Mouse (Mus musculus) ES-Bruce4 (cell line): ENCODE data around the gene Fam180a. TPM values are rescaled to one million over a fixed set of nuclear protein-coding genes. Genes with fewer than 3 reads are reported as not detected.
A peak's percentile ranks its signal among the peaks of the same experiment; 100 is the strongest.

Experiments used
- H3K27ac ChIP-seq: 2 replicates; pipeline ENCODE4 v1.5.1; 2012; ENCODE audit warnings: low read length, inconsistent platforms; ENCODE audit not compliant: insufficient read depth
- H3K27me3 ChIP-seq: 2 replicates; pipeline ENCODE4 v1.6.1; 2012; ENCODE audit warnings: mild to moderate bottlenecking, low read length, inconsistent platforms; ENCODE audit not compliant: control insufficient read depth, poor library complexity, insufficient read depth, severe bottlenecking
- H3K36me3 ChIP-seq: 2 replicates; pipeline ENCODE4 v1.6.1; 2012; ENCODE audit warnings: inconsistent platforms, mild to moderate bottlenecking, low read length, moderate library complexity; ENCODE audit not compliant: control insufficient read depth, poor library complexity, insufficient read depth, severe bottlenecking
- H3K4me1 ChIP-seq: one replicate; pipeline ENCODE4 v1.8.1; 2011; ENCODE audit warnings: low read length; ENCODE audit not compliant: control insufficient read depth, insufficient read depth
- H3K4me3 ChIP-seq: 2 replicates; pipeline ENCODE4 v1.5.1; 2011; ENCODE audit warnings: low read depth, mild to moderate bottlenecking, low read length
- H3K9ac ChIP-seq: 2 replicates; pipeline ENCODE4 v1.6.1; 2012; ENCODE audit warnings: low read depth, mild to moderate bottlenecking, inconsistent platforms; ENCODE audit not compliant: poor library complexity, severe bottlenecking
- H3K9me3 ChIP-seq: replicated peaks from 2 replicates; pipeline ENCODE4 v1.6.1; 2012; ENCODE audit warnings: mild to moderate bottlenecking, low read length, inconsistent platforms; ENCODE audit not compliant: control insufficient read depth, poor library complexity, insufficient read depth, severe bottlenecking
- CTCF ChIP-seq: IDR thresholded peaks from one replicate; pipeline ENCODE4 v1.8.1; 2011; ENCODE audit warnings: low read depth, low read length
- EP300 ChIP-seq: IDR thresholded peaks from 2 replicates; pipeline ENCODE4 v1.6.1; 2011; ENCODE audit warnings: low read depth, low read length; ENCODE audit not compliant: insufficient read depth
- POLR2A ChIP-seq: IDR thresholded peaks from one replicate; pipeline ENCODE4 v1.8.1; 2011; ENCODE audit warnings: low read length; ENCODE audit not compliant: insufficient read depth
- polyA plus RNA-seq: library from polyadenylated mRNA; stranded (reverse); fragments of >200 nt; gene quantifications from 2 replicates; pipeline ENCODE4 v1.2.4, GENCODE M21; 2011; ENCODE audit warnings: low read depth; ENCODE audit not compliant: missing spikeins, insufficient read depth, insufficient read length

The Fam180a gene
- polyA plus RNA-seq, 1 experiment, result not detected

DNA sequence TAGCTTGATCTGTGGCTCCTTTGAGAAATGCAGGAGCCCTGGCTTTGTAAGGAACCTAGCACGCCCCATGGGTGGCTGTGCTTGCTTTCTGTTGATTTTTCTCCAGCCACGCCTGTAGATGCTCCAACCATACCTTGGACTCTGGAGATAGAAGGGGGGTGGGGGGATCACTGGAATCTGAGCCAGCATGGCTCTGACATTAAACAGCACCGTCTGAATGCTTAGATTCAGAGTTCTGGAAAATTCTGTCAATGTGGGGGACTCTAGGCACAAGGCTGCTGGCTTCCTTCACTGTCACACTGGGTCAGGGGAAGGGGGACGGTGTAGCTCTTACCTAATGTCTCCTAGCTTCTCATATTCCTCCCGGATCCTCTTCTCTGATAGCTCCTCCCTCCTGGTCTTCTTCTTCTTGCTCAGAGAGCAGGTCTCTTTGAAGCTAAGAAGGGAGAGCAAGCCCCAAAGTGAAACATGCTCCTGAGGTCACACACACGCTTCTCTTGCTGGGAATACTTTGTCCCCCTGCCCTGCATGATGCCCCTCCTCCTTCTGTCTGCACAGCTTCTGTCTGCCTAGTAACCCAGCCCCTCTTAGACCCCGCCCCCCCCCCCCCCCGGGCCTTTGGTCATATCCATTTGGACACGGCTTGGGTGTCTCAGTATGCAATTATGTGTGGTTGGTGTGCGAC lies 47.9 kb downstream of the Fam180a start:
- Histone ChIP-seq H3K4me1 (no peaks in the 10 kb centered on the region), H3K9me3 (no peaks in the 10 kb centered on the region), H3K4me3 (no peak overlapping the region), H3K9ac (no peak overlapping the region), H3K27me3 (no peaks in the 10 kb centered on the region), H3K36me3 (no peaks in the 10 kb centered on the region), H3K27ac (no peak overlapping the region)
- TF ChIP-seq EP300 (no peak), POLR2A (no peak), CTCF (no peak)

DNA sequence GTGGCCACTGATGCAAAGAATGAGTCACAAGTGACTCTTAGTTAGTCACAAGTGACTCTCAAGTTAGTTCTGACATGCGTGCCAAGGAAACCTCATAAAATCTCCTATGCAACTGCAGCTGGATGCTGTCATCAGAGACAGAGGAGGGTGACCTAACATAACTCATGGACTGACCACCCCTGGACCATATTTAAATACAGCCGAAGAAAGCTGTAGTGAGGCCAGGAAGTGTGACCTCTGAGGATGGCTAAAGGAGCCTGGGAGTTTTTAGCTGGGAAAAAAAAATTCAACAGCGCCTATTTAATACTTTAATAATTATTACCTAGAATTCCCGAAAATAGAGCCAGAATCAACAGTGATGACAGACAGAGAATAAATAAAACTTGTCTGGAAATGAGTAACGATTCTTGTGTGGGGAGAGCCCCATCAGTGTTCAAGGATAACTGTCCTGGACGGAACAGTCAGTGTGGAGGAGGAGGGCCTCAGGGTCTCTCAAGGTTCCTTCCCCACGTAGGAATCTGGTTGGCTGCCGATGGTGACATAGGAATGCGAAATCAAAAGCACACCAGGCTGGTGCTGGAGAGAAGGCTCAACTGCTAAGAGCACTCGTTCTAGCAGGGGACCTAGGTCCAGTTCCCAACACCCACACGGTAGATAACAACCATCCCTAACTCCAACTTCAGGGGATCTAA lies 52.4 kb downstream of the Fam180a start:
- Histone ChIP-seq H3K27me3 (no peaks in the 10 kb centered on the region), H3K9me3 (no peaks in the 10 kb centered on the region), H3K36me3 (no peaks in the 10 kb centered on the region), H3K4me3 (no peak overlapping the region), H3K9ac (no peak overlapping the region), H3K27ac (no peak overlapping the region), H3K4me1 (no peaks in the 10 kb centered on the region)
- TF ChIP-seq EP300 (no peak), POLR2A (no peak), CTCF (no peak)

DNA sequence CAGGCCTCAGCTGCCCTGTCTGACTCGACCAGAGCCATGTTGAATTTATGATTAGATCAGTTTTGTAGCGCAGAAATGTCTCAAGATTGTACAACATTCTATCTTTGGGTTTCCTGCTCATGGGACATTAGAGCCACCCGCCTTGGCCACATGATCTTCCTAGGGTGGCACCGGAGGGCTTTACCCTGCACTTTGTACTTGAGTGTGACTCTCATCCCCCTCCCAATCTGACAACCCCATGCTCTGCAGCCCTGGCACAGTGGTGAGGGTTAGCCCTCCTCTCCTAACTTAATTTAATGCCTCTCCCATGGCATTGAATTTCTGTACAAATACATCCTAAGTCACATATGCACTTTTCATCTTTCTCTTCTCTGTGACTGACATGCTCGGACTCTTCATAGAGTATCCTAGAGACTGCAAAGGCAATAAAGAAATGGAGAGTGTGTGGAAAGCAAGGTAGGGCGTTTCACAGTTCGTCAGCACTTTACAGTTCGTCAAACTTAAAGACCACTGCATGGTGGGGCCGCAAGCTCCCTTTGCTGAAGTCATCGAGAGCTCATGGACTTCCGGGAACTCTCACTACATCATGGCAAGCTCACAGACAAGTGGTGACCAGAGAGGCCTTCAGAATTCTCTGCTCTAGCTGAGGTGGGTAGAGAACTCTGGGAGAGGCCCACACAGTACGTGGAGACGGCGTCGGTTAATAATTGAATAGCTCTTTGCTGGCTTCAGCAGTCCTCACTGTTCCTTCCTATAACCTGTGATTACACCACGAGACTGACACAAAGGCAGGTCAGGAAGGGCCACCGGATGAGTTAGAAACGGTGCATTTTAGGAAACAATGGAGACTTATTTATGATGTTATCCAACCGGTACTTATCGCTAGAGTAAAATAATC lies 53.8 kb downstream of the Fam180a start:
- H3K9ac ChIP-seq, result no peak overlapping the region
- H3K4me1 ChIP-seq, result no peaks in the 10 kb centered on the region
- H3K9me3 ChIP-seq, result no peaks in the 10 kb centered on the region
- no peaks in the 10 kb centered on the region for H3K27me3 ChIP-seq
- H3K27ac ChIP-seq, result no peak overlapping the region
- TF ChIP-seq POLR2A, result no peak
- no peak for TF ChIP-seq EP300
- TF ChIP-seq CTCF, result no peak
- no peak overlapping the region for H3K4me3 ChIP-seq
- no peaks in the 10 kb centered on the region for H3K36me3 ChIP-seq

DNA sequence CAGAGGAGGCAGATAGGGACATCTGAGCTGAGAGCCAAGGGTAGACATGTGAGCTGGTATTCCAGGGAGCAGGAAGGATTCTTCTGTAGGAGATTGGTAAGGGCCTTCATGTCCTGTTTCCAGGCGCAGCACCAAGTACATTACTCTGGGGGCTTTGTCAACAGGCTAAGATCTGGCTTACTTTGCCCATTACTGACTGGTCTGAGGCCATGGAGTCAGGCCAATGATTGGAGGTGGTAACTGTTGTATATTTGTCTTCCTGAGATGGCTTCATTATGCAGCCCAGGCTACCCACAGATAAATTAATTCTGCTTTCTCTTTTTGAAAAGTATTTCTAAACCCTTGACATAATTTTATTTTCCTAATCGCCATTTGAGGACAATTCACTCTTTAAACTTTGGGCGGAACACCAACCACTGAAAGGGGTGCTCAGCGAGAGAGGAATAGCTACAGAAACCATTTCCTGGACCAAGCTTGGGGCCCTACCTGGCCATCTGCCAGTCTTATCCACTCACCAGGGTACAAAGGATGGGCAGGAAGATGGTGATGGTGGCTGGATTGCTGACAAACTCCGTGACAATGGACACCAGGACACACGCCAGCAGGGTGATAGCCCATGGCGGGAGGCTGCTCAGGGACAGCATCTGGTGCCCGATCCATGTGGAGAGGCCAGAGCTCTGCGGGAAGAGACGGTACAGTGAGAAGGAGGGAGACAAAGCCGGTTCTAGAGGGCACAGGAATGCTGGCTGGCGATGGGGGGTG lies 54.7 kb downstream of the Fam180a start:
- Histone ChIP-seq H3K27me3 (no peaks in the 10 kb centered on the region), H3K4me3 (no peak overlapping the region), H3K4me1 (no peaks in the 10 kb centered on the region), H3K9ac (no peak overlapping the region), H3K36me3 (no peaks in the 10 kb centered on the region), H3K9me3 (no peaks in the 10 kb centered on the region), H3K27ac (no peak overlapping the region)
- no peak for TF ChIP-seq CTCF

DNA sequence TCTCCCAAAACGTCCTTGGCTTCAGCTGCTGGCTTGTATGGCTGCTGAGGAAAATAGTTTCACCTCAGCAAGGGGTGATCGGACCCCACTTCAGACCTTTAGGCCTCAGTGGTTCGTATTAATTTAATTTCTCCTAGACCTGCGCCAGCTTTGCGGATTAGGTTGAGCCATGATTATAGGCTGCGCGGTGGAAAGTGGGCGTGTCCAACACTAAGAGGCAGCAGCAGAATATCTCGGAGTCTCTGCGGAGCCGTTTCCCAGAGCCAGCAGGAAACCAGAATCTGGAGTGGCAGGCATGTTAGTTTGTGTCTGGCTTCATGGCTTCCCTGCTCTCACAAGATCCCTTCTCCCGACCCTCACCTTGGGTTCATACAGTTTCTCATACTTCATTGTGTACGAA lies 56.3 kb downstream of the Fam180a start:
- Histone ChIP-seq H3K27ac (no peak overlapping the region), H3K27me3 (no peaks in the 10 kb centered on the region), H3K9me3 (no peaks in the 10 kb centered on the region), H3K4me3 (peak overlapping the region; percentile 35), H3K9ac (no peak overlapping the region), H3K4me1 (no peaks in the 10 kb centered on the region), H3K36me3 (no peaks in the 10 kb centered on the region)
- no peak for TF ChIP-seq CTCF
- no peak for TF ChIP-seq POLR2A
- no peak for TF ChIP-seq EP300
